In genomic region chr8:115486904-115487303, GRCm38 (mm10) we compare ENCODE assay signal across 28 mouse cellular contexts.
A peak's percentile ranks its signal among the peaks of the same experiment; 100 is the strongest.
DNase-seq lines count a peak whose midpoint lies in the region; ATAC-seq lines count a peak whose summit lies in the region.
"Had no signal": no experiment of that assay in that cellular context is flagged by ENCODE, and none has a peak within 500 bp of the region (broad histone marks: within the 10 kb centered on the region; RNA-seq: fewer than 3 reads in every experiment).

No protein-coding gene starts in this region.

- H3K27ac ChIP-seq in heart, embryonic 12.5 days (ENCODE audit: poor library complexity, severe bottlenecking) = no peak overlapping the region
- peak overlapping the region; percentile 12; the same call in 1 of the 2 replicates for H3K27ac ChIP-seq in macrophage
- H3K27ac ChIP-seq: embryonic facial prominence, embryonic 13.5 days; forebrain, embryonic 10.5 days; heart, embryonic 15.5 days; kidney, postnatal 0 days; liver, embryonic 15.5 days; midbrain, embryonic 15.5 days; neural tube, embryonic 12.5 days had no signal

- H3K36me3 ChIP-seq in heart, embryonic 12.5 days = no peaks in the 10 kb centered on the region
- H3K36me3 ChIP-seq in macrophage (ENCODE audit: inconsistent target) = no peaks in the 10 kb centered on the region
- H3K36me3 ChIP-seq: embryonic facial prominence, embryonic 13.5 days; forebrain, embryonic 10.5 days; heart, embryonic 15.5 days; liver, embryonic 15.5 days; midbrain, embryonic 15.5 days; neural tube, embryonic 12.5 days had no signal

- no peak for ATAC-seq in heart, embryonic 12.5 days (ENCODE audit: insufficient number of reproducible peaks, low FRiP score)
- ATAC-seq: activated CD4-positive, CD25-positive, alpha-beta regulatory T cell, adult 4 months; forebrain, embryonic 16.5 days; hindbrain, embryonic 16.5 days; intestine, embryonic 16.5 days; midbrain, embryonic 15.5 days had no signal

- 33% methylated on average over 3 of the region's 3 CpGs for WGBS in heart, embryonic 12.5 days
- 35% methylated on average over 3 of the region's 3 CpGs for WGBS in macrophage (ENCODE audit: missing documents)

- no peaks in the 10 kb centered on the region for H3K9me3 ChIP-seq in heart, embryonic 12.5 days (replicated peaks)
- H3K9me3 ChIP-seq: embryonic facial prominence, embryonic 13.5 days; forebrain, embryonic 10.5 days; heart, embryonic 15.5 days; liver, embryonic 15.5 days; midbrain, embryonic 15.5 days; neural tube, embryonic 12.5 days had no signal

- H3K79me2 ChIP-seq in macrophage (ENCODE audit: inconsistent target) = no peaks in the 10 kb centered on the region

- no peak overlapping the region for H3K4me2 ChIP-seq in heart, embryonic 12.5 days
- H3K4me2 ChIP-seq: embryonic facial prominence, embryonic 13.5 days; heart, embryonic 15.5 days; liver, embryonic 15.5 days; midbrain, embryonic 15.5 days; neural tube, embryonic 12.5 days had no signal

- H3K4me1 ChIP-seq in heart, embryonic 12.5 days (replicated peaks) = peaks cover 9% of the 10 kb centered on the region; the same call in 1 of the 2 replicates
- H3K4me1 ChIP-seq: heart, embryonic 15.5 days; liver, embryonic 15.5 days; midbrain, embryonic 15.5 days; neural tube, embryonic 12.5 days had no signal

- H3K27me3 ChIP-seq in heart, embryonic 12.5 days (replicated peaks) = no peaks in the 10 kb centered on the region
- H3K27me3 ChIP-seq: embryonic facial prominence, embryonic 13.5 days; heart, embryonic 15.5 days; liver, embryonic 15.5 days; midbrain, embryonic 15.5 days; neural tube, embryonic 12.5 days had no signal

- H3K9ac ChIP-seq in heart, embryonic 12.5 days = no peak overlapping the region
- H3K9ac ChIP-seq: embryonic facial prominence, embryonic 13.5 days; heart, embryonic 15.5 days; liver, embryonic 15.5 days; midbrain, embryonic 15.5 days; neural tube, embryonic 12.5 days had no signal

- DNase-seq in heart, adult 11 months = peak; percentile 58
- DNase-seq in ZHBTc4 (ENCODE audit: low read depth, low spot score) = peak; percentile 43
- no peak for DNase-seq in yolk sac, embryonic 10.5 days (ENCODE audit: low spot score)
- DNase-seq in right cerebral cortex, postnatal 25 days = no peak
- no peak for DNase-seq in urinary bladder, postnatal 10 days (ENCODE audit: low spot score)
- DNase-seq: adrenal gland, adult 8-10 months; cerebellum, adult 11 months; cerebellum, adult 9-10 months; cerebellum, postnatal 36 days; kidney, adult 8-10 months; layer of hippocampus, adult 9-11 months; liver; lung, postnatal 36 days; thymus, postnatal 4 days had no signal

- no peak overlapping the region for H3K4me3 ChIP-seq in heart, embryonic 12.5 days
- no peak overlapping the region for H3K4me3 ChIP-seq in macrophage (ENCODE audit: inconsistent target)
- H3K4me3 ChIP-seq: embryonic facial prominence, embryonic 13.5 days; forebrain, embryonic 10.5 days; heart, embryonic 15.5 days; liver, embryonic 15.5 days; midbrain, embryonic 15.5 days; myocyte; neural tube, embryonic 12.5 days had no signal

Comparison
In these comparisons a context has a peak if more than half of its experiments do, and no peak if none do; other contexts are left out.
1. DNase-seq: peak in heart, adult 11 months (single experiment) and ZHBTc4 (single experiment); none in yolk sac, embryonic 10.5 days (single experiment), right cerebral cortex, postnatal 25 days (single experiment) and urinary bladder, postnatal 10 days (single experiment).